Mouse (Mus musculus): ENCODE results near the gene Rps6ka2. TPM values are rescaled to one million over a fixed set of nuclear protein-coding genes. Genes with fewer than 3 reads are reported as not detected.

Gene Rps6ka2
- polyA plus RNA-seq, 1 experiment = 21.5 TPM

DNA sequence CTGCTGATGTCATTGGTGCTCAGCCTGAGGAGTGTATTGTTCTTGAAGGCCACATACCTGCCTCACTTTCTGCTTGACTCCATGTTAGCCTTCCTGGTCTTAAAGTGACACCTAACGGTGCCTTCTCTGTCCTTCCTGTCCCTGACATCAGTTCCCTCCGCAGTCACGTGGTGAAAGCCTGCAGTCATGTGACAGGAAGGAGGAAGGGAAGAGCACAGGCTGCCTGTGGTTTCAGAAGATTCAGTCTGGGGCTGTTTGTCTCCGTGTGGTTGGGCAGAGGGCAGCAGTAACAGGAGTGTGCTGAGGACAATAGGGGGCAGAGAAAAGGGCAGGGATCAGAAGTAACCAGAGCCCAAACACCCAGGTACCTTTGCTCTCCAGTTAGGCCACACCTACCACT is 68.9 kb downstream of the Rps6ka2 start:
- Histone ChIP-seq H3K27ac (ENCODE audit: insufficient read depth, low read length) (no peak overlapping the region), H3K4me1 (ENCODE audit: control insufficient read depth, insufficient read depth, low read length) (no peaks in the 10 kb centered on the region), H3K4me3 (ENCODE audit: insufficient read depth, low read length) (no peak overlapping the region)
- TF ChIP-seq POLR2A (IDR thresholded peaks at IDR 0.05; ENCODE audit: low read depth, low read length) = no peak
- no peak for TF ChIP-seq CTCF (IDR thresholded peaks at IDR 0.05; ENCODE audit: borderline replicate concordance, insufficient read depth, low read length)

DNA sequence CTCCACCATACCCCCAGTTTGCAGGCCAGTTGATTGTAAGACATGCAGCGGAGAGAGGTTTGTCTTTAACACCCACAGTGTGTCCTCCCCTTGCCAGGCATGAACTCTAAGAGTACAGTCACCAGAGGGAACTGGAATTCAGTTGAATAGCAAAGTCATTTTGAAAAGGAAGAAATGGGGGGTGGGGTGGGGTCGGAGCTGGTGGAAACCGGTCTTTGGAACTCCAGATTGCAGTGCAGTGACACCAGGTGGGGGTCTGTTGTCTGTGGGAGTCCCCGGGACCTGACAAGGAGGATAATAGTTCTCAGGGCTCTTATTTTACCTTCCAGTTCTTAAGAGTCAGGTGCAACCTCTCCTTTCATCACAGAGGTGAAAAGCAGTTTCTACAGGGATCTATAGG is 70.6 kb downstream of the Rps6ka2 start:
- TF ChIP-seq POLR2A (IDR thresholded peaks at IDR 0.05; ENCODE audit: low read depth, low read length) (no peak), CTCF (IDR thresholded peaks at IDR 0.05; ENCODE audit: borderline replicate concordance, insufficient read depth, low read length) (no peak)
- no peak overlapping the region for H3K4me3 ChIP-seq (ENCODE audit: insufficient read depth, low read length)

DNA sequence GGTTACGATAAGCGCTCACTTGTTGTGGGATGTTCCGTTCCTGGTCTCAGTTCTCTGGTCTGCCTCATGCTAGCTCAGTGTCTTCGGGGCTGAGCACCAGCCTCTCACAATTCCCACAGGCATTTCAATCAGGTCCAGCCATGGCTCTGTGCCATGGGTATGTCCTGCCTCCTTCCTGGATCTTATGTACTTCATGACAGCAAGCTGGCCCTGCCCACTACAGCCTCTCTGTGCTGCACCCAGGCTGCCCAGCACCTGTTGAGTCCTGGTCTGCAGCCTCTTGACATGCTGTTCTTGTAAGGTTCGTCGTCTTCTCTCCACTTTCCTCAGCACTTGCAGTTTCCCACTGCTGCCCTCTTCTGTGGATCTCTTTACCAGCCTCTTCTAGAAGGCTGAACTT is 75.2 kb downstream of the Rps6ka2 start:
- TF ChIP-seq CTCF (IDR thresholded peaks at IDR 0.05; ENCODE audit: borderline replicate concordance, insufficient read depth, low read length) (no peak), POLR2A (IDR thresholded peaks at IDR 0.05; ENCODE audit: low read depth, low read length) (no peak)
- no peak overlapping the region for H3K4me3 ChIP-seq (ENCODE audit: insufficient read depth, low read length)
- H3K27ac ChIP-seq (ENCODE audit: insufficient read depth, low read length) = no peak overlapping the region
- no peaks in the 10 kb centered on the region for H3K4me1 ChIP-seq (ENCODE audit: control insufficient read depth, insufficient read depth, low read length)

More for the DNA sequence above, 70.6 kb downstream of the Rps6ka2 start:
- no peak overlapping the region for H3K27ac ChIP-seq (ENCODE audit: insufficient read depth, low read length)
- H3K4me1 ChIP-seq (ENCODE audit: control insufficient read depth, insufficient read depth, low read length) = no peaks in the 10 kb centered on the region

DNA sequence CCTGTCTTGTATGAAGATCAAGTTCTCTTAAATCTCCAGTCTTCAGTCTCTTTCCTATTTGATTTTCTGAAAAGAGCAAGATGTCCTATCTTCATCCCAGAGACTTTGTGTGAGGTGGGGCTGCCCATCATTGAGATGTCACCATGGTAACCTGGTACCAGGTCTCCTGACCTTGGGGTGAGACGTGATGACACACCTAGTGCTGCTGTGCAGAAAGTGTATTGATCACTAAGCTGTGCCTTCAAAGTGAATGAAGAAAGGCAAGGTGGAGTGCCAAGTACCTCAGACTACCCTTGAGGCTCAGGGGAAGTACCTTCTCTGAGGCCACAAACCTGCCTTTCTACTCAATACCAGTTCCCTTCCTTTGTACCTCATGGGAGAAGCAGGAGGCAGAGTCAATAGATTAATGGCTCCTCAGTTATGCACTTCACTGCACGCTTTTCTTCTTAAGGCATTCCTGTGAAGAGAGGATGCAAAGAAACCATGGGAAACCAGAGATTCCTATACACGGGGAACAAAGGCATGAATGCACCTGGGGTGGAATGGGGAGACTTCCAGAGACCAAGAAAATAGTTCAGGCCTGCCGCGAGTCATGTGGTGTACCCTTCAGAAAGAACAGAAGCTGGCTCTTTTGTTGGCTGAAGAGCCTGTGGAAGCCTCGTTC is 77.1 kb downstream of the Rps6ka2 start:
- no peaks in the 10 kb centered on the region for H3K4me1 ChIP-seq (ENCODE audit: control insufficient read depth, insufficient read depth, low read length)
- TF ChIP-seq POLR2A (IDR thresholded peaks at IDR 0.05; ENCODE audit: low read depth, low read length) (no peak), CTCF (IDR thresholded peaks at IDR 0.05; ENCODE audit: borderline replicate concordance, insufficient read depth, low read length) (no peak)
- no peak overlapping the region for H3K4me3 ChIP-seq (ENCODE audit: insufficient read depth, low read length)
- no peak overlapping the region for H3K27ac ChIP-seq (ENCODE audit: insufficient read depth, low read length)

DNA sequence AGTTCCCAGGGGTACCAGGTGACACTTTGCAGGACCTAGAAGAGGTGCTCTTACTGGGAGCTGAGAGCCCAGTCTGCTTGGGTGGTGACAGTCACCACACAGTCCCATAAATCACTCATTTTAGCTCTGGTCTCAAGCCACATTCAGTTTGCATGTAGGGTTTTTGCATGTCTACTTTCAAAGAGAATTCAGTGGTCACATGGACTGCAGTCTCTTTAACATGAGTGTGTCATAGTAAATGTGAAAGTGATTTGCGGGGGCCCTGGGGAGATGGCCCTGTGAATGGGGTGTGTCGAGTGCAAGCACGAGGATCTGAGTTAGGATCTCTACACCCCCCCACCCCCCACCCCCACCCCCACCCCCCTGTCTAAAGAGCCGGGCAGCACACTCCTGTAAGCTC is 80.5 kb downstream of the Rps6ka2 start:
- TF ChIP-seq CTCF (IDR thresholded peaks at IDR 0.05; ENCODE audit: borderline replicate concordance, insufficient read depth, low read length) = no peak
- no peak for TF ChIP-seq POLR2A (IDR thresholded peaks at IDR 0.05; ENCODE audit: low read depth, low read length)

DNA sequence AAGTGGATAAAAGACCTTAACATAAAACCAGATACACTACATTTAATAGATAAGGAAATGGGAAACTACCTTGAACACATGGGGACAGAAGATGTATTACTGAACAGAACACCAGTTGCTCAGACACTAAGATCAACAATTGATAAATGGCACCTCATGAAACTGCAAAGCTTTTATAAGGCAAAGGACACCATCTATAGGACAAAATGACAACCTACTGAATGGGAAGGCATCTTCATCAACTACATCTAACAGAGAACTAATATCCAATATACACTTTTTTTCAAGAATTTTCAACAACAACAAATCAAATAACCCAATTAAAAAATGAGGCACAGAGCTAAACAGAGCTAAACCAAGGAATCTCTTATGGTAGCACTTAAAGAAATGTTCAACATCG is 87.3 kb downstream of the Rps6ka2 start:
- no peak overlapping the region for H3K27ac ChIP-seq (ENCODE audit: insufficient read depth, low read length)
- H3K4me3 ChIP-seq (ENCODE audit: insufficient read depth, low read length) = no peak overlapping the region
- no peaks in the 10 kb centered on the region for H3K4me1 ChIP-seq (ENCODE audit: control insufficient read depth, insufficient read depth, low read length)
- TF ChIP-seq POLR2A (IDR thresholded peaks at IDR 0.05; ENCODE audit: low read depth, low read length) (no peak), CTCF (IDR thresholded peaks at IDR 0.05; ENCODE audit: borderline replicate concordance, insufficient read depth, low read length) (no peak)

More for the DNA sequence above, 80.5 kb downstream of the Rps6ka2 start:
- Histone ChIP-seq H3K27ac (ENCODE audit: insufficient read depth, low read length) (no peak overlapping the region), H3K4me3 (ENCODE audit: insufficient read depth, low read length) (no peak overlapping the region), H3K4me1 (ENCODE audit: control insufficient read depth, insufficient read depth, low read length) (no peaks in the 10 kb centered on the region)

DNA sequence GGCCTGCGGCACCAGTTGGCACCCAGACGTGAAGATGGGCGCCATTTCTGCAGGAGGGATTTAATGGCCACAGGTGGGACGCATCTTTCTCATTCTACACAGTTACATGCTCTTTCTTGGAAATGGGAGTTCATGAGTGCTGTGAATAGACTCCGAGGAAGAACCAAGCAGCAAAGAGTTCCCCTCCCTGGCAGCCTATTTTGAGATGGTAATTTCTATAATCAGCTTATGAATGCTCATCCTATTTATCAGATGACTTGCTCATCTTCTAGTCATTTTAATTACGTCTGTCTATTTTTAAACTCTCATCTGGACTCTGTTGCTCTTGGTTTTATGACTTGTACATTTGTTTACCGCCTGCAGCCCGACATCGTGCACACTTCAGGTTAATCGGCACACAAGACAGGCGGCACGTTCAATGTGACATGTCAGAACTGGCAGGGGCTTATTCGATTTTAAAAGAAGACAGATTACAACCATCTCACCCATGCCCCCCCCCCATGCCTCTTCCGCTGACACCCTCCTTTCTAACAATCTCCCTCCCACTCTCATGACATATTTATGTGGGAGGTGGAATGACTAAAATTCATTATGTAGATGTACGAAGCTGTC is 88.9 kb downstream of the Rps6ka2 start:
- H3K4me1 ChIP-seq (ENCODE audit: control insufficient read depth, insufficient read depth, low read length) = no peaks in the 10 kb centered on the region
- TF ChIP-seq POLR2A (IDR thresholded peaks at IDR 0.05; ENCODE audit: low read depth, low read length) = no peak
- TF ChIP-seq CTCF (IDR thresholded peaks at IDR 0.05; ENCODE audit: borderline replicate concordance, insufficient read depth, low read length) = no peak
- H3K27ac ChIP-seq (ENCODE audit: insufficient read depth, low read length) = no peak overlapping the region
- no peak overlapping the region for H3K4me3 ChIP-seq (ENCODE audit: insufficient read depth, low read length)

DNA sequence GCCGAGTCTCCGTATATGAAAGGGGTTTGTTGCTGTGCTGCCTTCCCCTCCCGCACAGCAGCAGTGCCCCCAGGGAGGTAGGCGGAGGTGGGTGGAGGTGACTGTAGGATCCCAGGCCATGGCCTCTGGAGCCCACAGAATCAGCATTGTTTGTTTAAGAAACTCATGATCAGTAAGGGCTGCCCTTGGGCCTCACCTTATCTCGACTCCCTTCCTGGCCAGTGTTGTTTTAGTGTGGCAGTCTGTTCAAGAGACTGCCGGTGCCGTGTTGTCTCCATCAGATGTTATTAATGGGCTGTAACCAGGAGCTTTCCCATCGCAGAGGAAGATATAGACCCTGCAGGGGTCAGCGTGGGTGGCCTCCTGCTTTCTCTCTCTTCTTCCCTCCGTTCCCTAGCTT is 90.4 kb downstream of the Rps6ka2 start:
- no peak overlapping the region for H3K4me3 ChIP-seq (ENCODE audit: insufficient read depth, low read length)
- TF ChIP-seq POLR2A (IDR thresholded peaks at IDR 0.05; ENCODE audit: low read depth, low read length) (no peak), CTCF (IDR thresholded peaks at IDR 0.05; ENCODE audit: borderline replicate concordance, insufficient read depth, low read length) (no peak)
- H3K27ac ChIP-seq (ENCODE audit: insufficient read depth, low read length) = no peak overlapping the region
- no peaks in the 10 kb centered on the region for H3K4me1 ChIP-seq (ENCODE audit: control insufficient read depth, insufficient read depth, low read length)

DNA sequence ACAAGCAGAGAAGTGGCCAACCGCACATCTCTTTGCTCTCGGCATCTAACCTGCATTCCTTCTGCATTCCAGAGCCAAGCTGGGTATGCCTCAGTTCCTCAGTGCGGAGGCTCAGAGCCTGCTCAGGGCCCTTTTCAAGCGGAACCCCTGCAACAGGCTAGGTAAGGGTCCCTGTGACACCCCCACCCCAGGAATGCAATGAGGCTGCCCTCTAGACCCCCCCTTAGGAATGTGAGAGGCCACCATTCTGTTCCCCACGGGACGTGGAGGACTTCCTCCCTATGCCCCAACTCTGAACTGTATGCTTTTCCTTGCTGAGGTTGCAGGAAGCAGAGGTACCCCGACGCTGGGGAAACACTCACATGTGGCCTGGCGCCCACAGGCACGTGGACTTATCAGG is 92.1 kb downstream of the Rps6ka2 start:
- no peaks in the 10 kb centered on the region for H3K4me1 ChIP-seq (ENCODE audit: control insufficient read depth, insufficient read depth, low read length)
- H3K27ac ChIP-seq (ENCODE audit: insufficient read depth, low read length) = no peak overlapping the region
- H3K4me3 ChIP-seq (ENCODE audit: insufficient read depth, low read length) = no peak overlapping the region
- TF ChIP-seq CTCF (IDR thresholded peaks at IDR 0.05; ENCODE audit: borderline replicate concordance, insufficient read depth, low read length) (no peak), POLR2A (IDR thresholded peaks at IDR 0.05; ENCODE audit: low read depth, low read length) (no peak)

DNA sequence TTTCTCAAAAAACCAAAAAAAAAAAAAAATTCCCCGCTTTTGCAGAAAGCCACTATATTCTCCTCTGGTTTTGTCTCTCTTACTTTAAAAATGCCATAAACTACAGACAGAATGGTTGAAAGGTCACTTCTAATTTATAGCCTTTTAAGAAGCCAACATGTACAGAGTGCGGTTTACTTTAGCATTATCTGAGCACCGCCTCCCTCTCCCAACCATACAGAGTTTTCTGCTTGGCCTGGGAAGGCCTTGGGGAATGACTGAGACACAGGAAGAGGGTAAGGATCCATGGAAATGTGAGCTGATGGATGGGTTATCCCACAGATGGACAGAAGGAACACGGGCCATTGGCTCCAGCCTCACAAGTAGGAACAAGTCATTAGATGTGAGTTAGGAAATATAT is 92.7 kb downstream of the Rps6ka2 start:
- Histone ChIP-seq H3K27ac (ENCODE audit: insufficient read depth, low read length) (no peak overlapping the region), H3K4me3 (ENCODE audit: insufficient read depth, low read length) (no peak overlapping the region), H3K4me1 (ENCODE audit: control insufficient read depth, insufficient read depth, low read length) (no peaks in the 10 kb centered on the region)
- no peak for TF ChIP-seq POLR2A (IDR thresholded peaks at IDR 0.05; ENCODE audit: low read depth, low read length)
- no peak for TF ChIP-seq CTCF (IDR thresholded peaks at IDR 0.05; ENCODE audit: borderline replicate concordance, insufficient read depth, low read length)
